Mouse (Mus musculus) kidney, embryonic 14.5 days (tissue): ENCODE measurements at regions not wholly inside any gene's neighbourhood (a gene's known extent, or its start where the extent isn't known, plus 50 kb on each side); places are given as distances from the start of the nearest gene placed in this dataset.

ENCODE experiments used
- ATAC-seq: fragments of 200-750 bp; cut with Nextera tagmentation; 2 replicates; pipeline ENCODE4 v1.8.0; 2017; ENCODE audit warnings: moderate number of reproducible peaks, mild to moderate bottlenecking, moderate TSS enrichment, moderate library complexity; ENCODE audit not compliant: low FRiP score, low TSS enrichment
- H3K27ac ChIP-seq: fragments of 300-500 bp; sonication (generic); 2 replicates; pipeline ENCODE4 v1.5.1; 2014; ENCODE audit warnings: low read depth, mild to moderate bottlenecking, low read length, moderate library complexity, mixed read lengths
- H3K27me3 ChIP-seq: fragments of 300-500 bp; sonication (generic); 2 replicates; pipeline ENCODE4 v1.6.1; 2014; ENCODE audit warnings: mild to moderate bottlenecking, low read length; ENCODE audit not compliant: control insufficient read depth, insufficient read depth
- H3K36me3 ChIP-seq: fragments of 300-500 bp; sonication (generic); 2 replicates; pipeline ENCODE4 v1.6.1; 2014; ENCODE audit warnings: low read length, mixed read lengths; ENCODE audit not compliant: control insufficient read depth, insufficient read depth
- H3K4me1 ChIP-seq: fragments of 300-500 bp; sonication (generic); 2 replicates; pipeline ENCODE4 v1.6.1; 2014; ENCODE audit warnings: low read length, mixed read lengths; ENCODE audit not compliant: control insufficient read depth, insufficient read depth
- H3K4me2 ChIP-seq: fragments of 300-500 bp; sonication (generic); replicated peaks from 2 replicates; pipeline ENCODE4 v1.6.1; 2014; ENCODE audit warnings: low read depth, mild to moderate bottlenecking, low read length
- H3K4me3 ChIP-seq: fragments of 300-500 bp; sonication (generic); 2 replicates; pipeline ENCODE4 v1.5.1; 2014; ENCODE audit warnings: mild to moderate bottlenecking, low read length
- H3K9ac ChIP-seq: fragments of 300-500 bp; sonication (generic); 2 replicates; pipeline ENCODE4 v1.6.1; 2014; ENCODE audit warnings: low read depth, mild to moderate bottlenecking, low read length, moderate library complexity
- H3K9me3 ChIP-seq: fragments of 300-500 bp; sonication (generic); 2 replicates; pipeline ENCODE4 v1.6.1; 2016; ENCODE audit warnings: low read length; ENCODE audit not compliant: control insufficient read depth
- WGBS: fragments of 180-500 bp; shearing (Covaris S2); extraction: QIAGEN DNeasy Blood & Tissue Kit; methylation state at CpG from one replicate; pipeline ENCODE4 v1.1.7; 2014; 5-methylcytosine and 5-hydroxymethylcytosine counted together

DNA sequence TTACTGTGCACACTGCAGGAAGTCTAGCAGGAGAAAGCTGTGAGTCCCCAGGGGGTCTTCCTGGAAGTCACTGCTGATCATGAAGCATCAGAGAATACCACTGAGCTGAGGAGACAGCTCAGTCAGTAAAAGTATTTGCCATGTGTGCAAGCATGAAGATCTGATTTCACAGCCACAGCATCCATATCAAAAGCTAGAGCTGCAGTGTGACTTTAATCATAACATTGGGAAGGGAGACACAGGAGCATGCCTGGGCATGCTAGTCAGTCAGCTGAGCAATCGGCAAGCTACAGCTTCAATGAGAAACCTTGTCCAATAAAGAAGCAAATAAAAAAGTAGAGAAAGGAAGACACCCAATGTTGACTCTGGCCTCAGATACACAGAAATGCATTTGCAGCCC is 168.9 kb downstream of the Cst10 start:
- no peak overlapping the region for H3K9ac ChIP-seq
- H3K4me1 ChIP-seq, result no peaks in the 10 kb centered on the region
- no peak overlapping the region for H3K27ac ChIP-seq
- H3K27me3 ChIP-seq, result no peaks in the 10 kb centered on the region
- H3K4me3 ChIP-seq, result no peak overlapping the region
- no peaks in the 10 kb centered on the region for H3K36me3 ChIP-seq
- H3K9me3 ChIP-seq, result no peaks in the 10 kb centered on the region
- WGBS, result 77% methylated on average over 1 of the region's 1 CpGs
- H3K4me2 ChIP-seq, result no peak overlapping the region
- ATAC-seq, result no peak

DNA sequence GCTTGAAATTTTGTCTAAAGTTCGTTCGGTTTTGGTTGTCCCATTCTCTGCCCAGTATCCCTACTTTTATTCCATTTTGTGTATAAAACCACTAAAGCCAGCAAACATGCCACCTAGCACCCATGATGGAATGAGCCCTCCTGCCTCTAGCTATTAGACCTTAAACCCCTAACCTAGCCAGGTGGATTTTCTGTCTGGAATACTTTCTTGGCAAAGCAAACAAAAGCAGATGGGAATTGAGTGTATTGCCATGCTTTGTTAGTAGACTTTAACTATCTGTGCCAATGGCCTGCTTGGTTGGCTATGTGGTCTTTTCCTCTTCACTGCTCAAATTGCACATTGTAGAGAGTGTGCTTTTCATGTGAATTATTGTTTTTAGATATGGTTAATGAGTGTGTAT is 197.7 kb downstream of the Cst10 start:
- no peak overlapping the region for H3K4me3 ChIP-seq
- no peak overlapping the region for H3K27ac ChIP-seq
- WGBS, result 92% methylated on average over 2 of the region's 2 CpGs
- no peak overlapping the region for H3K4me2 ChIP-seq
- no peaks in the 10 kb centered on the region for H3K27me3 ChIP-seq
- no peaks in the 10 kb centered on the region for H3K9me3 ChIP-seq
- H3K4me1 ChIP-seq, result no peaks in the 10 kb centered on the region
- ATAC-seq, result no peak
- no peaks in the 10 kb centered on the region for H3K36me3 ChIP-seq
- H3K9ac ChIP-seq, result no peak overlapping the region

DNA sequence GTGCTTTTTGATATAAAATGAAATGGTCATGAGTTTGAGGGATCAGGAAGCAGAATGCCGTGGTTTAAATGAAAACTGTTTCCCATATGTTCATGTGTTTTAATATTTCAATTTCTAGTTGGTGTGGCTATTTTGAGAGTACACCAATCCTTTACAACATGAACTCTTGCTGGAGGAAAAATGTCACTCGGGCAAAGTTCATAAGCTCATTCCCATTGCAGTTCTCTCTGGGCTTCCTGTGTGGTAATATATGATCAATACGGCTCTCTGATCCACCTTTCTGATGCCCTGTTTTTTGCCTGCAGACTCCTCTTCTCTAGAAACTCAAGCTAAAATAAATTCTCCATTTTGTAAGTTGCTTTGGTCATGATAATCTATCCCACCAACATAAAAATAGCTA is 208.5 kb downstream of the Cst10 start:
- no peak for ATAC-seq
- no peaks in the 10 kb centered on the region for H3K27me3 ChIP-seq

DNA sequence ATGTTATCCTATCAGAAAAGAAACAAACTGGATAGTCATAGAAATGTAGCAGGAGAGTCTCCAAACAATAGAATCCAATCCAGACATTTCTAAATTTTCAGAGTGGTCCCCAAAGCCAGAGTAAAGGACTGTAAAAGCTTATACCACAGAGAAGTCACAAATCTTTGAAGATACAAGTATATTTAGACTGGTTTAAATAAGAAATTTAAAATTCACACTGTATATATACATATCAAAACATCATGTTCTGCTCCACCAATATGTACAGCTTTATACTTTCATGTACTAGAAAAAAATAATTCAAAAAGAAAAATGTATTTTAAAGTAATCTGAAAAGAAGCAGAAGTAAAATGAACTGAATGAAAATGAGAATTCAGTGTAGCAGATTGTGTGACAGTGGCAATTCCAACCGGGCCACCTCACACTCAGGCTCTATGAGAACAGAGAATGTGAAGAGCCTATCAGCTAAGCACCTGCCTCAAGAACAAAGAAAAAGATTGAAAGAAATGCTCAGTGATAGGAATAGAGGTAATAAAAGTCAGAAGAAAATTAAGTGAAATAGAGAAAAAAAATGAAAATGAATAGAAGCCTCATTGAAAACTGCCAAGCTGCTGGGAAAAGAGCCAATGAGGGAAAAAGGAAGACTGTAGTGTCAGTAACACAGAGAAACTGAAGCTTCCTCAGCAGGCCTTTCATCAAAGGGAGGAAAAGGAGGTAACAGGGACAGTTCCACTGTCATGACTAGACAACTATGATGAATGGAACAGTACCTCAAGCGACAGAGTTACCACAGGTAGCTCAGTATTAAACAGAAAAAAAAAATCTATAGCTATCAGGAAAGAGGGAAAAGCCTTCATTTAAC is 209.5 kb downstream of the Cst10 start:
- Histone ChIP-seq H3K9me3 (no peaks in the 10 kb centered on the region), H3K9ac (no peak overlapping the region), H3K36me3 (no peaks in the 10 kb centered on the region), H3K4me2 (no peak overlapping the region), H3K4me1 (no peaks in the 10 kb centered on the region), H3K4me3 (no peak overlapping the region), H3K27me3 (no peaks in the 10 kb centered on the region), H3K27ac (no peak overlapping the region)
- 77% methylated on average over 2 of the region's 2 CpGs for WGBS
- no peak for ATAC-seq

More for the DNA sequence above, 208.5 kb downstream of the Cst10 start:
- H3K9ac ChIP-seq, result no peak overlapping the region
- H3K4me3 ChIP-seq, result no peak overlapping the region
- 89% methylated on average over 3 of the region's 3 CpGs for WGBS
- no peaks in the 10 kb centered on the region for H3K36me3 ChIP-seq
- H3K27ac ChIP-seq, result no peak overlapping the region
- no peaks in the 10 kb centered on the region for H3K9me3 ChIP-seq
- H3K4me1 ChIP-seq, result no peaks in the 10 kb centered on the region
- H3K4me2 ChIP-seq, result no peak overlapping the region

GRCm38 (mm10) chr2:149625626-149626025 is 203.4 kb upstream of the Syndig1 start:
- no peaks in the 10 kb centered on the region for H3K36me3 ChIP-seq
- H3K4me2 ChIP-seq, result no peak overlapping the region
- H3K9ac ChIP-seq, result no peak overlapping the region
- WGBS, result 50% methylated on average over 1 of the region's 1 CpGs
- no peak for ATAC-seq
- no peaks in the 10 kb centered on the region for H3K9me3 ChIP-seq
- no peaks in the 10 kb centered on the region for H3K27me3 ChIP-seq
- H3K4me3 ChIP-seq, result no peak overlapping the region
- no peak overlapping the region for H3K27ac ChIP-seq
- H3K4me1 ChIP-seq, result no peaks in the 10 kb centered on the region

DNA sequence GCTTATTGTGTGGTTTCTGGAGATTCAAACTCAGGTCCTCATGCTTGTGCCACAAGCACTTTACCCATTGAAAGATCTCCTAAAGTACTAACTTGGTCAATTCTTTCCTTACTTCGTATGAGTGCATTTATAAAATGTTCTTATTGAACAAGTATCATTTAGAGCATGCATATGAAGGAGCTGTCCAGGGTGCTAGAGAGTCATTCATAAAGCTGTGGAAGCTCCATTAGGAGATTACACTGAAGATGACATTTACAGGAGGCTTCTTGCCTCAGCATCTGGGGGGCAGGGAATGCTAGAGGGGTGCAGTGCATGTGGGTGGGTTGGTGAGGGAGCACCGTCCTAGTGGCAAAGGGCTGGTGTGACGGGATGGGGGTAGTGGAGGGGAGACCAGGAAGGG is 187.8 kb upstream of the Syndig1 start:
- Histone ChIP-seq H3K4me1 (no peaks in the 10 kb centered on the region), H3K4me3 (no peak overlapping the region), H3K27ac (no peak overlapping the region), H3K27me3 (no peaks in the 10 kb centered on the region), H3K9me3 (no peaks in the 10 kb centered on the region), H3K9ac (no peak overlapping the region), H3K36me3 (no peaks in the 10 kb centered on the region), H3K4me2 (no peak overlapping the region)
- no peak for ATAC-seq
- 85% methylated on average over 3 of the region's 3 CpGs for WGBS

GRCm38 (mm10) chr2:149651829-149652228 is 177.2 kb upstream of the Syndig1 start:
- Histone ChIP-seq H3K4me3 (no peak overlapping the region), H3K9me3 (no peaks in the 10 kb centered on the region), H3K4me1 (no peaks in the 10 kb centered on the region), H3K27me3 (no peaks in the 10 kb centered on the region), H3K36me3 (no peaks in the 10 kb centered on the region), H3K4me2 (no peak overlapping the region), H3K9ac (no peak overlapping the region), H3K27ac (no peak overlapping the region)
- ATAC-seq, result no peak
- 42% methylated on average over 2 of the region's 2 CpGs for WGBS

- Histone ChIP-seq H3K27ac (no peak overlapping the region), H3K4me1 (no peaks in the 10 kb centered on the region), H3K36me3 (no peaks in the 10 kb centered on the region), H3K9me3 (no peaks in the 10 kb centered on the region), H3K4me3 (no peak overlapping the region), H3K27me3 (no peaks in the 10 kb centered on the region), H3K4me2 (no peak overlapping the region), H3K9ac (no peak overlapping the region)
- ATAC-seq, result no peak
- 83% methylated on average over 5 of the region's 5 CpGs for WGBS
Measured at GRCm38 (mm10) chr2:149661086-149661485, 167.9 kb upstream of the Syndig1 start.

GRCm38 (mm10) chr2:149664377-149664776 is 164.6 kb upstream of the Syndig1 start:
- no peaks in the 10 kb centered on the region for H3K27me3 ChIP-seq
- no peak overlapping the region for H3K4me2 ChIP-seq
- no peak overlapping the region for H3K9ac ChIP-seq
- no peaks in the 10 kb centered on the region for H3K36me3 ChIP-seq
- no peak overlapping the region for H3K27ac ChIP-seq
- H3K9me3 ChIP-seq, result no peaks in the 10 kb centered on the region
- no peaks in the 10 kb centered on the region for H3K4me1 ChIP-seq
- ATAC-seq, result no peak
- no peak overlapping the region for H3K4me3 ChIP-seq
